Mouse (Mus musculus): Measurements from ENCODE around the gene Lsamp. TPM values are rescaled to one million over a fixed set of nuclear protein-coding genes. Genes with fewer than 3 reads are reported as not detected.

Lsamp gene
- polyA plus RNA-seq, 1 experiment from 2014 or later: 1.5 TPM

DNA sequence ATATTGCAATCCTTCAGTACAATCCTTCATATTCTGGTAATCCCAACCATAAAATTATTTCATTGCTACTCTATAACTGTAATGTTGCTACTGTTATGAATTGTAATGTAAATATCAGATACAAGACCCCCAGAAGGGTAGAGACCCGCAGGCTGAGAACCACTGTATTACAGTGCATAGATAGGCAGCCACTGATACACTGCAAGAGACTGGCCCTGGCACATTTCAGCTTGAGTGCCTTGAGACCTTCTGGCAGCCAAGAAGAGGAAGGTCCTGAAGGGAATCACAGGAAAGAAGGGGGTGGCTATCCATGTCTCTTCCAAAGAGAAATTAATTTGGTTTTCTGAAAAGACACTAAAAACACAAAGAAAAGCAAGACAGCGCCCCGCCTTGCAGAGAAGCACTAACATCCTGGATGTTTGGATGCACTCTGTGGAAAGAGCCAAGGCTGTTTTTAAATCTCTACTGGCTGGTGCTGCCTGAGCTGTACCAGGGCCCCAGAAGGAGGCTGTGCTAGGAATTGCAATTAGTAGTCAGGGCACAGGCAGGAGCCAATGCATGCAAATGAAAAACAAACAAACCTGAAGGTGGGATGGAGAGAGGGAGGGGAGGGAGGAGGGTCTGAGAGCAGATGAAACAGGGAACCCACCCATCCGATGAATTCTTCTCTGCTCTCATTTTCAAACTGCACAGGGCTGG, 1787.4 kb downstream of the Lsamp start:
- Histone ChIP-seq H3K9ac (ENCODE audit: low read depth, low read length) (no peak overlapping the region), H3K27me3 (replicated peaks; ENCODE audit: control insufficient read depth, insufficient read depth, low read length) (no peaks in the 10 kb centered on the region), H3K9me3 (ENCODE audit: control insufficient read depth) (no peaks in the 10 kb centered on the region), H3K27ac (ENCODE audit: low read depth, low read length) (no peak overlapping the region), H3K4me2 (replicated peaks; ENCODE audit: low read depth) (no peak overlapping the region), H3K4me3 (ENCODE audit: low read depth, low read length) (no peak overlapping the region), H3K4me1 (replicated peaks; ENCODE audit: control insufficient read depth, insufficient read depth, low read length) (no peaks in the 10 kb centered on the region), H3K36me3 (ENCODE audit: control insufficient read depth, insufficient read depth) (no peaks in the 10 kb centered on the region)
- no peak for ATAC-seq
- no peak for TF ChIP-seq CTCF (IDR thresholded peaks at IDR 0.05; ENCODE audit: low read depth)
- 62% methylated on average over 4 of the region's 4 CpGs for WGBS

DNA sequence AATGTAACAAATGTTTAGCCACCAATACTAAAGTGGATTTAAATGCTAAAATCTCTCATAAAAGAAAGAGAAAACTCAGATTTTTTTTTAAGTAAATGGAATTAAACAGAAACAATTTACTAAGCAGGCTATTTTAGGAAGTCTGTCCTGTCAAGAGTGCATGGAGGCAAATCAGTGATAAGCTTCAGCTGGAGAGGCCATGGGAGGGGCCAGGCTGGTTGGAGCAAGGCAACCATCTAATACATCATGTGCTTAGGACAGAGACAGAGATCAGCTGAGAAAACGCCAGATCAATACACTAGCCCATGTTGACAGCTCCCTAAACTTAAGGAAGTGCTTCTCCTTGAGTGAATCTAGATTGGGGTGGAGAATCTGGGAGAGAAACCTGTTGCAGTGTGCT, 1793.4 kb downstream of the Lsamp start:
- H3K27me3 ChIP-seq (replicated peaks; ENCODE audit: control insufficient read depth, insufficient read depth, low read length): no peaks in the 10 kb centered on the region
- no peak for TF ChIP-seq CTCF (IDR thresholded peaks at IDR 0.05; ENCODE audit: low read depth)
- H3K9ac ChIP-seq (ENCODE audit: low read depth, low read length): no peak overlapping the region
- WGBS: 47% methylated on average over 1 of the region's 1 CpGs
- H3K4me3 ChIP-seq (ENCODE audit: low read depth, low read length): no peak overlapping the region
- no peak overlapping the region for H3K4me2 ChIP-seq (replicated peaks; ENCODE audit: low read depth)
- no peaks in the 10 kb centered on the region for H3K9me3 ChIP-seq (ENCODE audit: control insufficient read depth)
- no peaks in the 10 kb centered on the region for H3K36me3 ChIP-seq (ENCODE audit: control insufficient read depth, insufficient read depth)
- H3K4me1 ChIP-seq (replicated peaks; ENCODE audit: control insufficient read depth, insufficient read depth, low read length): no peaks in the 10 kb centered on the region
- no peak overlapping the region for H3K27ac ChIP-seq (ENCODE audit: low read depth, low read length)
- no peak for ATAC-seq

DNA sequence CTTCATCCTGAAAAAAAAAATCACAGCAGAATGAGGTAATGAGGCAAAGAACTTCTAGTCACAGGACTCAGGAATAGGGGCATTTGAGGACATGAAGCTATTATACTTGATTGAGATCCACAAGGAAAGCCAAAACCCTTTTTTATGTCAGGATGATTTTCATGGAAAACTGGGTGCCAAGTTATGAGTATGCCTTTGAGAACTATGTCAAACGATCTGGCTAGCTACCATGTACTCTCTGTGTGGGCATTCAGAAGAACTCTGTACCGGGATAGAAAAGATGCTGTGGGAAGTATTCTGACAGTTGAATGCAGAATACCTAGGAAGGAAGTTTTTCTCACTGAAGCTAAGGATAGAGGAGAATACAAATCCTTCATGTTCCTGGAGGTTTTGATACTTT, 1801.4 kb downstream of the Lsamp start:
- H3K9me3 ChIP-seq (ENCODE audit: control insufficient read depth): no peaks in the 10 kb centered on the region
- no peak overlapping the region for H3K9ac ChIP-seq (ENCODE audit: low read depth, low read length)
- no peak overlapping the region for H3K4me2 ChIP-seq (replicated peaks; ENCODE audit: low read depth)
- TF ChIP-seq CTCF (IDR thresholded peaks at IDR 0.05; ENCODE audit: low read depth): no peak
- H3K4me3 ChIP-seq (ENCODE audit: low read depth, low read length): no peak overlapping the region
- 83% methylated on average over 2 of the region's 2 CpGs for WGBS
- no peaks in the 10 kb centered on the region for H3K36me3 ChIP-seq (ENCODE audit: control insufficient read depth, insufficient read depth)
- no peaks in the 10 kb centered on the region for H3K4me1 ChIP-seq (replicated peaks; ENCODE audit: control insufficient read depth, insufficient read depth, low read length)
- no peaks in the 10 kb centered on the region for H3K27me3 ChIP-seq (replicated peaks; ENCODE audit: control insufficient read depth, insufficient read depth, low read length)
- H3K27ac ChIP-seq (ENCODE audit: low read depth, low read length): no peak overlapping the region
- no peak for ATAC-seq

DNA sequence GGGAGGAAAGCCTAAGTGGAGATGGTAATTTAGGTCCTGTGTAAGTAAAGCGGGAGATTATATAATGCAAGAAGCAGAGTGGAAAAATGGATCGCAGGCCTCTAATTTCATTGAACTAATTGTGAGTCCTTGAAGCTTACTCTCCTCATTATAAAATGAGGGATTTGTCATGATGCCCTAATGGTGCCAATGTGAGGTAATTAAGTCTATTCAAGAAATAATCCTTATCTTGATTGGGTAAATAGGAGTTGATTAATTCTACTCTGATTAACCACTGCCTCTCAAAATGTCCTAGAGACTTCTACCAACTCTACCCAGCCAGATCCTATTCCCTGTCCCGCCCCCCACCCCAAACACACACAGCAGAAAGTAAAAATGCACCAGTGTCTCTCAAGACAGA, 1802.5 kb downstream of the Lsamp start:
- H3K36me3 ChIP-seq (ENCODE audit: control insufficient read depth, insufficient read depth): no peaks in the 10 kb centered on the region
- no peak overlapping the region for H3K27ac ChIP-seq (ENCODE audit: low read depth, low read length)
- H3K27me3 ChIP-seq (replicated peaks; ENCODE audit: control insufficient read depth, insufficient read depth, low read length): no peaks in the 10 kb centered on the region
- no peak for TF ChIP-seq CTCF (IDR thresholded peaks at IDR 0.05; ENCODE audit: low read depth)
- no peak overlapping the region for H3K4me2 ChIP-seq (replicated peaks; ENCODE audit: low read depth)
- H3K9ac ChIP-seq (ENCODE audit: low read depth, low read length): no peak overlapping the region
- ATAC-seq: no peak
- 90% methylated on average over 3 of the region's 3 CpGs for WGBS
- H3K9me3 ChIP-seq (ENCODE audit: control insufficient read depth): no peaks in the 10 kb centered on the region
- H3K4me1 ChIP-seq (replicated peaks; ENCODE audit: control insufficient read depth, insufficient read depth, low read length): no peaks in the 10 kb centered on the region
- no peak overlapping the region for H3K4me3 ChIP-seq (ENCODE audit: low read depth, low read length)

DNA sequence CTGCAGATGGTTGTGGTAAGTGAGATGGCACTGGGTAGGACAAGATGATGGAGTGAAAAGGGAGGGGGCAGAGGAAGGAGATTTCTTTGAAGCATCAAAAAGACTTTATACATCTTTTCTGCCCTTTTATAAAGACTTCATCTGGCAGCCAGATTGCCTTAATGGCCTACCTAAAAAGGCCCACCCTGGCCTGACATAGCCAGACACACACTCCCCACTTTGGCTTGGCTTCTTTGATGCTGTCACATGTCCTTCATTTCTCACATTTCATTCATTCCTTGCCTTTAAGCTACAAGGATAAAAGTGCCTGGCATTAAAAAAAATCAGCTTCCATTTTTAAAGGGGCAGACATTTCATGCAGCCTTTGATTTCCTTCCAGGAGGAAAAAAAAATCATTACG, 1803.0 kb downstream of the Lsamp start:
- Histone ChIP-seq H3K9me3 (ENCODE audit: control insufficient read depth) (no peaks in the 10 kb centered on the region), H3K27ac (ENCODE audit: low read depth, low read length) (no peak overlapping the region), H3K9ac (ENCODE audit: low read depth, low read length) (no peak overlapping the region), H3K27me3 (replicated peaks; ENCODE audit: control insufficient read depth, insufficient read depth, low read length) (no peaks in the 10 kb centered on the region), H3K4me1 (replicated peaks; ENCODE audit: control insufficient read depth, insufficient read depth, low read length) (no peaks in the 10 kb centered on the region), H3K36me3 (ENCODE audit: control insufficient read depth, insufficient read depth) (no peaks in the 10 kb centered on the region), H3K4me2 (replicated peaks; ENCODE audit: low read depth) (no peak overlapping the region), H3K4me3 (ENCODE audit: low read depth, low read length) (no peak overlapping the region)
- WGBS: 68% methylated on average over 1 of the region's 1 CpGs
- no peak for ATAC-seq
- TF ChIP-seq CTCF (IDR thresholded peaks at IDR 0.05; ENCODE audit: low read depth): no peak

DNA sequence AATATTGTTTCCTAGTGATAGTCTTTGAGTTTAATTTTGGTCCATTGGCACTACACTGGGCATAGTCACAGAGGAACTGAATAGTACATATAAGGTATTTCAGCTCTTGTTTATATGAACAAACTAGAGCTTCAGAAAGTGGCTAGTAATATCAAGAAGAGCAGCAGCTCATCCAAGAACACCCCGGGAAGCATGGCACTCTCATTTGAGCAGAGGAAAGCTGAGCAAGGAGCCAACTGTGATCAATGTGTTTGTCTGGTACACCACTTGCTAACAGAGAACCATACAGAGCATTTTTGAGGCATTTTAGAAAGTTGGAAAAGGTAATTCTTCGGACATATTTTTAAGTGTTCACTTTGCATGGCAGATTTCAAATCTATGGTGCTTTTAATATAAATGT, 1805.9 kb downstream of the Lsamp start:
- no peak for TF ChIP-seq CTCF (IDR thresholded peaks at IDR 0.05; ENCODE audit: low read depth)
- no peak overlapping the region for H3K27ac ChIP-seq (ENCODE audit: low read depth, low read length)
- H3K9ac ChIP-seq (ENCODE audit: low read depth, low read length): no peak overlapping the region
- H3K36me3 ChIP-seq (ENCODE audit: control insufficient read depth, insufficient read depth): no peaks in the 10 kb centered on the region
- no peaks in the 10 kb centered on the region for H3K9me3 ChIP-seq (ENCODE audit: control insufficient read depth)
- no peak overlapping the region for H3K4me3 ChIP-seq (ENCODE audit: low read depth, low read length)
- H3K4me1 ChIP-seq (replicated peaks; ENCODE audit: control insufficient read depth, insufficient read depth, low read length): no peaks in the 10 kb centered on the region
- ATAC-seq: no peak
- 76% methylated on average over 2 of the region's 2 CpGs for WGBS
- H3K27me3 ChIP-seq (replicated peaks; ENCODE audit: control insufficient read depth, insufficient read depth, low read length): no peaks in the 10 kb centered on the region
- H3K4me2 ChIP-seq (replicated peaks; ENCODE audit: low read depth): no peak overlapping the region

DNA sequence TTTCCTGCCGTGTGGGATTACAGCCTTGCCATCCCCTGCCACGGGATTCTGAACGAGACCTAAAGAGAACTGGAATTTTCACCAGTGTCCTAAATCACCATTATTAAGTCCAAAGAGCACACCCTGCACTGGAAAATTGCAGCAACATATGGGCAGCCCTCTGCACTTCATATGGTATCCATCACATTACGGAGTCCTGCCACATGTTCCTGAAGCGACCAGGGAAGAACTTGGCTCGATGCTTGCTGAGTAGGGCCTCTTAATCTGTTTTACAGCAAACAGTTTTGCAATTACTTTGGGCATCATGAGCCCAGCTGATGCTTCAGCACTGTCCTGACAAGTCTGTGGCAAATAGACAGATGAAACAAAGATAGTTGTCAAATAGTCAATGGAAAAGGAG, 1836.2 kb downstream of the Lsamp start:
- ATAC-seq: no peak
- H3K36me3 ChIP-seq (ENCODE audit: control insufficient read depth, insufficient read depth): no peaks in the 10 kb centered on the region
- 72% methylated on average over 6 of the region's 6 CpGs for WGBS

More for the DNA sequence above, 1836.2 kb downstream of the Lsamp start:
- no peak for TF ChIP-seq CTCF (IDR thresholded peaks at IDR 0.05; ENCODE audit: low read depth)
- no peaks in the 10 kb centered on the region for H3K9me3 ChIP-seq (ENCODE audit: control insufficient read depth)
- no peaks in the 10 kb centered on the region for H3K4me1 ChIP-seq (replicated peaks; ENCODE audit: control insufficient read depth, insufficient read depth, low read length)
- no peak overlapping the region for H3K27ac ChIP-seq (ENCODE audit: low read depth, low read length)
- no peak overlapping the region for H3K4me2 ChIP-seq (replicated peaks; ENCODE audit: low read depth)
- H3K9ac ChIP-seq (ENCODE audit: low read depth, low read length): no peak overlapping the region
- H3K27me3 ChIP-seq (replicated peaks; ENCODE audit: control insufficient read depth, insufficient read depth, low read length): no peaks in the 10 kb centered on the region
- H3K4me3 ChIP-seq (ENCODE audit: low read depth, low read length): no peak overlapping the region
